8 mouse cellular contexts compared by ENCODE assay signal in genomic region chr2:30707099-30708000, GRCm38 (mm10).
DNase-seq lines count a peak whose midpoint lies in the region; ATAC-seq and TF ChIP-seq lines count a peak whose summit lies in the region.

No protein-coding gene starts in this region.

- H3K9me3 ChIP-seq in intestine, postnatal 0 days (ENCODE audit: control insufficient read depth): no peaks in the 10 kb centered on the region

- H3K27ac ChIP-seq in heart, adult 2 months: peak overlapping the region; percentile 75
- peak overlapping the region; percentile 92 for H3K27ac ChIP-seq in intestine, postnatal 0 days (ENCODE audit: low read depth, low read length)

- DNase-seq in urinary bladder, postnatal 25 days (ENCODE audit: low spot score): peak; percentile 63
- no peak for DNase-seq in urinary bladder, adult 2 months (ENCODE audit: low spot score)
- peak; percentile 91 for DNase-seq in embryo, embryonic 10 days (ENCODE audit: low spot score)
- peak; percentile 77 to 84 for DNase-seq in heart, adult 2 months
- DNase-seq in lung, adult 18-20 months: peak; percentile 73 to 83
- DNase-seq in ovary, postnatal 14 days (ENCODE audit: low spot score): peak; percentile 68

- peak overlapping the region; percentile 85 for H3K9ac ChIP-seq in heart, adult 2 months (ENCODE audit: low read depth, low read length)
- H3K9ac ChIP-seq in intestine, postnatal 0 days (ENCODE audit: low read depth, low read length): peak overlapping the region; percentile 46

- H3K4me1 ChIP-seq in heart, adult 2 months (ENCODE audit: control insufficient read depth, insufficient read depth, low read length): peaks cover 14% of the 10 kb centered on the region
- peaks cover 4% of the 10 kb centered on the region for H3K4me1 ChIP-seq in intestine, postnatal 0 days (replicated peaks; ENCODE audit: control insufficient read depth, insufficient read depth, low read length)

- H3K27me3 ChIP-seq in heart, adult 2 months (ENCODE audit: control insufficient read depth, insufficient read depth, low read length): no peaks in the 10 kb centered on the region
- H3K27me3 ChIP-seq in intestine, postnatal 0 days (replicated peaks; ENCODE audit: control insufficient read depth, insufficient read depth, low read length): no peaks in the 10 kb centered on the region

- WGBS in heart, adult 2 months: 5% methylated on average over 44 of the region's 44 CpGs
- WGBS in intestine, postnatal 0 days: 6% methylated on average over 44 of the region's 44 CpGs

- peak; percentile 53 for TF ChIP-seq CTCF in heart, adult 2 months (IDR thresholded peaks at IDR 0.05)
- TF ChIP-seq CTCF in intestine, postnatal 0 days (IDR thresholded peaks at IDR 0.05; ENCODE audit: low read depth): peak; percentile 53

- H3K79me2 ChIP-seq in heart, adult 2 months (replicated peaks; ENCODE audit: control insufficient read depth, insufficient read depth, low read length): no peaks in the 10 kb centered on the region

- peak; percentile 57; the same call in 1 of the 2 replicates for TF ChIP-seq EP300 in heart, adult 2 months (IDR thresholded peaks at IDR 0.05; ENCODE audit: insufficient read depth, low read depth, low read length)

- intact Hi-C loops in heart, adult 2 months (cut with DNase I): no loop called here

- H3K36me3 ChIP-seq in heart, adult 2 months (ENCODE audit: control insufficient read depth, insufficient read depth, low read length): no peaks in the 10 kb centered on the region
- H3K36me3 ChIP-seq in intestine, postnatal 0 days (ENCODE audit: control insufficient read depth, insufficient read depth): no peaks in the 10 kb centered on the region

- peak; percentile 15 for ATAC-seq in intestine, postnatal 0 days
- no peak for ATAC-seq in monocyte, adult 5-6 weeks (replicated peaks; ENCODE audit: insufficient number of reproducible peaks, low FRiP score, low TSS enrichment, poor library complexity, severe bottlenecking)

- H3K4me3 ChIP-seq in heart, adult 2 months: peak overlapping the region; percentile 67
- peak overlapping the region; percentile 36 for H3K4me3 ChIP-seq in intestine, postnatal 0 days (ENCODE audit: low read depth, low read length)

- peak overlapping the region; percentile 82 for H3K4me2 ChIP-seq in intestine, postnatal 0 days (replicated peaks; ENCODE audit: low read depth)

- TF ChIP-seq POLR2A in heart, adult 2 months (IDR thresholded peaks at IDR 0.05; ENCODE audit: insufficient read depth, low read depth, low read length): peak; percentile 66
